Mouse (Mus musculus) kidney, embryonic 15.5 days (tissue): Measurements from ENCODE around the gene G3bp1. TPM values are rescaled to one million over a fixed set of nuclear protein-coding genes. Genes with fewer than 3 reads are reported as not detected.
A peak's percentile ranks its signal among the peaks of the same experiment; 100 is the strongest.

Experiments used
- ATAC-seq: fragments of 200-750 bp; cut with Nextera tagmentation; replicated peaks from 2 replicates; pipeline ENCODE4 v1.8.0; 2017; ENCODE audit warnings: moderate TSS enrichment; ENCODE audit not compliant: low FRiP score
- H3K27ac ChIP-seq: fragments of 300-500 bp; sonication (generic); 2 replicates; pipeline ENCODE4 v1.5.1; 2015; ENCODE audit warnings: mild to moderate bottlenecking, inconsistent platforms
- H3K27me3 ChIP-seq: fragments of 300-500 bp; sonication (generic); 2 replicates; pipeline ENCODE4 v1.6.1; 2015; ENCODE audit warnings: inconsistent platforms
- H3K36me3 ChIP-seq: fragments of 300-500 bp; sonication (generic); 2 replicates; pipeline ENCODE4 v1.6.1; 2015; ENCODE audit warnings: inconsistent platforms
- H3K4me1 ChIP-seq: fragments of 300-500 bp; sonication (generic); 2 replicates; pipeline ENCODE4 v1.6.1; 2015; ENCODE audit warnings: inconsistent platforms
- H3K4me2 ChIP-seq: fragments of 300-500 bp; sonication (generic); 2 replicates; pipeline ENCODE4 v1.6.1; 2015; ENCODE audit warnings: moderate library complexity, mild to moderate bottlenecking, inconsistent platforms
- H3K4me3 ChIP-seq: fragments of 300-500 bp; sonication (generic); replicated peaks from 2 replicates; pipeline ENCODE4 v1.5.1; 2015; ENCODE audit warnings: mild to moderate bottlenecking, inconsistent platforms
- H3K9ac ChIP-seq: fragments of 300-500 bp; sonication (generic); 2 replicates; pipeline ENCODE4 v1.6.1; 2015; ENCODE audit warnings: mild to moderate bottlenecking, inconsistent platforms
- H3K9me3 ChIP-seq: fragments of 300-500 bp; sonication (generic); replicated peaks from 2 replicates; pipeline ENCODE4 v1.6.1; 2016; ENCODE audit warnings: inconsistent platforms
- WGBS: fragments of 180-500 bp; shearing (Covaris S2); methylation state at CpG from one replicate; pipeline ENCODE4 v1.1.7; 2015; ENCODE audit warnings: mixed read lengths; 5-methylcytosine and 5-hydroxymethylcytosine counted together
- polyA plus RNA-seq: library from polyadenylated mRNA; unstranded; fragments of >200 nt; fragmentation: Nextera tagmentation; extraction: Ambion mirVana; gene quantifications from 2 replicates; pipeline ENCODE4 v1.2.1, GENCODE M21; 2015

The G3bp1 gene
- polyA plus RNA-seq, 1 experiment from 2014 or later, result 203 TPM

GRCm38 (mm10) chr11:55446579-55446978 is 22.9 kb upstream of the G3bp1 start:
- no peak overlapping the region for H3K4me3 ChIP-seq
- H3K9me3 ChIP-seq, result no peaks in the 10 kb centered on the region
- no peak overlapping the region for H3K4me2 ChIP-seq
- peaks cover 13% of the 10 kb centered on the region for H3K4me1 ChIP-seq
- no peak overlapping the region for H3K9ac ChIP-seq
- H3K27ac ChIP-seq, result 0 out of 2 replicates have a peak overlapping the region, but pooled peaks have one; percentile 57
- WGBS, result 21% methylated on average over 4 of the region's 4 CpGs
- peaks cover 51% of the 10 kb centered on the region for H3K36me3 ChIP-seq
- peak; percentile 58 for ATAC-seq
- H3K27me3 ChIP-seq, result no peaks in the 10 kb centered on the region

DNA sequence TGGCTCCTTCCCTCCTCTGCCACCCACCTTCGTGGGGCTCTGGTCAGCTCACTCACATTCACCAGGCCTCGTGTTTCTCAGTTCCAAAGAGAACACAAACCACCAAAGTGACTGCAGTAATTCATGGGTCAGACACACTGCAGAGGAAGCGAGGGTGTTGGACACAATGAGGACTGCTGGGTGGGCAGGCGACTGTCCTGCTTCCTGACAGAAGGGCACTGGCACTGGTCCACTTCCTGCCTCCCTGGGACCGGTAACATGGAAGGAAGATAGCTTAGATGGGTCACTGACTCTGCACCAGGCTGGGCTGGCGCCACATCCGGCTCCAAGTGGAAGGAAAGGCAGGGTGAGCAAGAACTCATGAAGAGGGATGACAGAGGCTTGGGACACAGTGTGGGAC is 20.0 kb upstream of the G3bp1 start:
- no peak overlapping the region for H3K9ac ChIP-seq
- H3K4me1 ChIP-seq, result peaks cover 14% of the 10 kb centered on the region
- no peak overlapping the region for H3K4me3 ChIP-seq
- ATAC-seq, result peak; percentile 42; the same call in 1 of the 2 replicates
- H3K27ac ChIP-seq, result peak overlapping the region; percentile 61
- H3K27me3 ChIP-seq, result no peaks in the 10 kb centered on the region
- H3K4me2 ChIP-seq, result no peak overlapping the region
- 39% methylated on average over 7 of the region's 7 CpGs for WGBS
- H3K36me3 ChIP-seq, result peaks cover 74% of the 10 kb centered on the region
- H3K9me3 ChIP-seq, result no peaks in the 10 kb centered on the region

DNA sequence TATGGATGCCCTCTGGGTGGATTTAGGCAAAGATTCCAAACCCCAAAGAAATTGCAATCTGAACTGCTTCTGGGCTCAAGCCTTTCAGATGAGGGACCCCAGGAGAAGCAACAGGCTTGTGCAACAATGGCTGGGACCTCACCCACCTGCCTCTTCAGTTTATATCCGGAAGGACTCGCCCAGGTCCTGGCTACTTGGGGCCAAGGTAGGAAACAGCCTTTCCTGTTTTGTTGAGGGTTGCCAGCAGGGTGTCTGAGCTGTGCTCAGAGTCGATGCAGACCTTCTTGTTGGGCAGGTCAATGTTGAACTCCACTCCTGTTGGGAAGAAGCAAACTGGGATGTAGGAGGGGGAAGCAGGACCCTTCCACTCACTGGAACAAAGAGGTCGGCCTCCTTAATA is 19.2 kb upstream of the G3bp1 start:
- peaks cover 78% of the 10 kb centered on the region for H3K36me3 ChIP-seq
- peaks cover 12% of the 10 kb centered on the region; the same call in 1 of the 2 replicates for H3K4me1 ChIP-seq
- no peak overlapping the region for H3K4me2 ChIP-seq
- H3K27ac ChIP-seq, result peak overlapping the region; percentile 61; the same call in 1 of the 2 replicates
- H3K4me3 ChIP-seq, result no peak overlapping the region
- H3K9ac ChIP-seq, result no peak overlapping the region
- 63% methylated on average over 4 of the region's 4 CpGs for WGBS
- H3K9me3 ChIP-seq, result no peaks in the 10 kb centered on the region
- no peaks in the 10 kb centered on the region for H3K27me3 ChIP-seq
- no peak for ATAC-seq

- H3K27ac ChIP-seq, result no peak overlapping the region
- H3K4me3 ChIP-seq, result no peak overlapping the region
- H3K27me3 ChIP-seq, result no peaks in the 10 kb centered on the region
- no peak overlapping the region for H3K9ac ChIP-seq
- H3K4me1 ChIP-seq, result peaks cover 12% of the 10 kb centered on the region
- WGBS, result 90% methylated on average over 4 of the region's 4 CpGs
- peaks cover 62% of the 10 kb centered on the region for H3K36me3 ChIP-seq
- no peaks in the 10 kb centered on the region for H3K9me3 ChIP-seq
- ATAC-seq, result no peak
- no peak overlapping the region for H3K4me2 ChIP-seq
Observed at GRCm38 (mm10) chr11:55453640-55454039, 15.8 kb upstream of the G3bp1 start.

GRCm38 (mm10) chr11:55455166-55455565 is 14.3 kb upstream of the G3bp1 start:
- H3K9ac ChIP-seq, result no peak overlapping the region
- H3K4me2 ChIP-seq, result no peak overlapping the region
- H3K27ac ChIP-seq, result no peak overlapping the region
- no peaks in the 10 kb centered on the region for H3K27me3 ChIP-seq
- H3K4me1 ChIP-seq, result peaks cover 24% of the 10 kb centered on the region
- no peaks in the 10 kb centered on the region for H3K9me3 ChIP-seq
- no peak for ATAC-seq
- H3K4me3 ChIP-seq, result no peak overlapping the region
- peaks cover 49% of the 10 kb centered on the region for H3K36me3 ChIP-seq
- 74% methylated on average over 2 of the region's 2 CpGs for WGBS

- Histone ChIP-seq H3K4me1 (peaks cover 32% of the 10 kb centered on the region), H3K4me2 (no peak overlapping the region), H3K9me3 (no peaks in the 10 kb centered on the region), H3K9ac (no peak overlapping the region), H3K4me3 (no peak overlapping the region), H3K27ac (no peak overlapping the region), H3K27me3 (no peaks in the 10 kb centered on the region), H3K36me3 (peaks cover 22% of the 10 kb centered on the region)
- WGBS, result 27% methylated on average over 4 of the region's 4 CpGs
- ATAC-seq, result no peak
Observed at GRCm38 (mm10) chr11:55458501-55458900, 11.0 kb upstream of the G3bp1 start.

DNA sequence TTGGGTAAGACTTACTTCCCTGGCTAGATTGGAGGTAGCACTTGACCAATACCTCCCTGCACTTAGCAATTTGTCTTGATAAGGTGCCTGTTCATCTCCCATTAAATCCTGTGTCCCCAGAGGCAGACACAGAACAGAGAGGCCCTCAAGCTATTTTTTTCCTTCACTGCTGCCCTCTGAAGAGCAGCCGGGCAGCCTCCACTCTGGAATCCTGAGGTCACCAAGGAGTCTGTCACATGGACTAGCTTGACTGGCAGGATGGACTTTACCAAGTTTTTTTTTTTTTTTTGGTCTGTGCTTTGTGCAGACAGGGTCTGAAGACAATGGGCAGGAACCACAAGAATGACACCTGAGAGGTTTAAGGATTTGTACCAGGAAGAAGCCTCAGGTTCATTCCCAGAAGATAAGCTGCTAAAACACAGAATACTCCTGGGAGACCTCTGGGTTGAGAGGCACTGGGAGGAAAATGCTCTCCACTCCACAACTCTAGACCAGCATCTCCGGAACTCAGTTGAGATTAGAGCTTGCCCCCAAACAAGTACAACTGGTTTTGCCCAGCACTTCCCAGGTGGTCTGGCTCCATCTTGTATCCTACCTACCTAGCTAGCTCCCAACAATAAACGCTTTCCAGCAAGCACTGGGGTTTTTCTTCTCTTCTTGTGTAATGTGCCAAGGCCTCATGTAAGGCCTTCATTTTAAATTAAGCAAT is 9.5 kb upstream of the G3bp1 start:
- Histone ChIP-seq H3K27ac (peak overlapping the region; percentile 92), H3K27me3 (no peaks in the 10 kb centered on the region), H3K36me3 (0 out of 2 replicates have a peak, but pooled peaks cover 10% of the 10 kb centered on the region), H3K9ac (peak overlapping the region; percentile 78), H3K9me3 (no peaks in the 10 kb centered on the region), H3K4me2 (peak overlapping the region; percentile 92), H3K4me3 (peak overlapping the region; percentile 87), H3K4me1 (peaks cover 35% of the 10 kb centered on the region)
- ATAC-seq, result no peak
- 31% methylated on average over 3 of the region's 3 CpGs for WGBS

DNA sequence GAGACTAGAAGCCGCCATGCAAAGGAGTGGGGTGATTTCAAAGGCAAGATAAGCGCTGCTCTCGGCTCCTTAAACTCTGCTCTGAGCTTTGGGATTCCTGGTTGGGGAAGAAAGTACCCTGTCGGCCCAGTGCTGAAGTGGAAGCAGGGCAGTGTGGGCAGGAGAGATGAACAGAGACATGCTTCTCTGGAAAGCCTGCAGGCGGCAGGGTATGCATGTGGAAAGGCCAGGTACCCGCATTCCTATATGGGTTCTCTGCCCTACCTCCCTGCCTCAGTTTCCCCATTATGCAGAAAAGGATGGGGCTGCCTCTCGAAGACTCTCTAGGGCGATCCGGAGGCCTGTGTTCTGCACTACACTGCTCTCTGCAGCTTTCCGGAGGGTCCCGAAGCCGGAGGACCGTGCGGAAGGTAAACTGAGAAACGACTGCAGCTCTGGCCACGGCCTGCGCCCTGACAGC is 8.9 kb upstream of the G3bp1 start:
- Histone ChIP-seq H3K4me2 (peak overlapping the region; percentile 92), H3K36me3 (0 out of 2 replicates have a peak, but pooled peaks cover 10% of the 10 kb centered on the region), H3K4me1 (peaks cover 35% of the 10 kb centered on the region), H3K9me3 (no peaks in the 10 kb centered on the region), H3K4me3 (peak overlapping the region; percentile 87), H3K27me3 (no peaks in the 10 kb centered on the region), H3K9ac (peak overlapping the region; percentile 78), H3K27ac (peak overlapping the region; percentile 92)
- WGBS, result under 1% methylated on average over 17 of the region's 17 CpGs
- ATAC-seq, result peak; percentile 61

GRCm38 (mm10) chr11:55461019-55461645 is 8.4 kb upstream of the G3bp1 start, which contains the start of gene Atox1:
TSS of gene Atox1 (minus strand) at chr11:55461239.
- H3K4me3 ChIP-seq, result peak within 1 kb of the TSS; percentile 87
- under 1% methylated on average over 36 of the region's 36 CpGs for WGBS
- peaks cover 35% of the 10 kb centered on the region for H3K4me1 ChIP-seq
- peak; percentile 98 for ATAC-seq
- H3K9ac ChIP-seq, result peak within 1 kb of the TSS; percentile 78
- H3K27me3 ChIP-seq, result no peaks in the 10 kb centered on the region
- no peaks in the 10 kb centered on the region for H3K9me3 ChIP-seq
- 0 out of 2 replicates have a peak, but pooled peaks cover 10% of the 10 kb centered on the region for H3K36me3 ChIP-seq
- H3K27ac ChIP-seq, result peak within 1 kb of the TSS; percentile 92
- H3K4me2 ChIP-seq, result peak within 1 kb of the TSS; percentile 92

DNA sequence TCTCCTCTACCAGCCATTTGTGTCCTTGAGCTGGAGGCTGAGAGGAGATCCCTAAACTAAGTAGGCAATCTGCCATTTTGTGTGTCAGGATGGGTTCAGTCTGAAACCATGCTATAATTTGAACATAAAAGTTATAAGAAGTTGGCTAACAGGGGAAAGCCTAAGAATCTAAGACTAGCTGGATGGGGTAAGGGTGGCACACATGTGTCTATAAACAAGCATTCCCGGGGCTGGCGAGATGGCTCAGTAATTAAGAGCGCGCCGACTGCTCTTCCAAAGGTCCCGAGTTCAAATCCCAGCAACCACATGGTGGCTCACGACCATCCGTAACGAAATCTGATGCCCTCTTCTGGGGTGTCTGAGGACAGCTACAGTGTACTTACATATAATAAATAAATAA is 7.3 kb upstream of the G3bp1 start:
- 96% methylated on average over 9 of the region's 9 CpGs for WGBS
- Histone ChIP-seq H3K4me3 (no peak overlapping the region), H3K9ac (no peak overlapping the region), H3K27me3 (no peaks in the 10 kb centered on the region), H3K4me2 (no peak overlapping the region), H3K4me1 (peaks cover 35% of the 10 kb centered on the region), H3K9me3 (no peaks in the 10 kb centered on the region), H3K36me3 (0 out of 2 replicates have a peak, but pooled peaks cover 7% of the 10 kb centered on the region), H3K27ac (0 out of 2 replicates have a peak overlapping the region, but pooled peaks have one; percentile 92)
- ATAC-seq, result no peak

DNA sequence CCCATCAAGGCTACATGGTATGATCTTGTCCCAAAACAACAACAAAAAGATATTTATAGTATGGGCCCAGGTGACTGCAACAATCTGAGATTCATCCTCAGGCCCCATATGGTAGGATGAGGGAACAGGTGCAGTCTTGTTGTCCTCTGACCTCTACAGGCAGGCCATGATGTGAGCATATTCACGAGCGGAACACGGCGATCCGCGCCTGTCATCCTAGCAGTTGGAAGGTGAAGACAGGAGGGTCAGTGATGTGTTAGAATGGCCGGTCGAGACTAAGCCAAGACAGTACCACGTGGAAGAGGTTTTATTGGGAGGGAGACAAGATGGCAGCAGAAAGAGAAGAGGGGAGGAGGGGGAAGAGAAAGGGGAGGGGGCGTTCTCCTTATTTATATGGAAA is 4.8 kb upstream of the G3bp1 start:
- Histone ChIP-seq H3K4me3 (no peak overlapping the region), H3K27ac (0 out of 2 replicates have a peak overlapping the region, but pooled peaks have one; percentile 51), H3K4me2 (no peak overlapping the region), H3K9ac (no peak overlapping the region), H3K4me1 (peaks cover 34% of the 10 kb centered on the region), H3K27me3 (no peaks in the 10 kb centered on the region), H3K9me3 (no peaks in the 10 kb centered on the region), H3K36me3 (no peaks in the 10 kb centered on the region)
- no peak for ATAC-seq
- WGBS, result 83% methylated on average over 10 of the region's 10 CpGs

GRCm38 (mm10) chr11:55465177-55465576 is 4.3 kb upstream of the G3bp1 start:
- peaks cover 30% of the 10 kb centered on the region for H3K4me1 ChIP-seq
- H3K27me3 ChIP-seq, result no peaks in the 10 kb centered on the region
- 0 out of 2 replicates have a peak overlapping the region, but pooled peaks have one; percentile 51 for H3K27ac ChIP-seq
- no peak overlapping the region for H3K9ac ChIP-seq
- WGBS, result 83% methylated on average over 3 of the region's 3 CpGs
- no peak overlapping the region for H3K4me2 ChIP-seq
- no peak overlapping the region for H3K4me3 ChIP-seq
- no peaks in the 10 kb centered on the region for H3K9me3 ChIP-seq
- no peak for ATAC-seq
- no peaks in the 10 kb centered on the region for H3K36me3 ChIP-seq
